In genomic region chr15:3290435-3290834, GRCm38 (mm10) we compare ENCODE assay signal across 25 mouse cellular contexts. TPM values are rescaled to one million over a fixed set of nuclear protein-coding genes. Genes with fewer than 3 reads are reported as not detected.
DNase-seq lines count a peak whose midpoint lies in the region; ATAC-seq and TF ChIP-seq lines count a peak whose summit lies in the region.
"Had no signal": no experiment of that assay in that cellular context is flagged by ENCODE, and none has a peak within 500 bp of the region (broad histone marks: within the 10 kb centered on the region; RNA-seq: fewer than 3 reads in every experiment).

No protein-coding gene starts in this region.

- no peak overlapping the region for H3K4me2 ChIP-seq in midbrain, embryonic 11.5 days
- H3K4me2 ChIP-seq: forebrain, embryonic 15.5 days; heart, embryonic 11.5 days; hindbrain, embryonic 12.5 days; hindbrain, embryonic 15.5 days; intestine, embryonic 15.5 days had no signal

- intact Hi-C loops in left cerebral cortex, adult 2 months (cut with DNase I), result loop anchor here (10.0 kb wide), 2 partner anchors 294 to 734 kb away; partner anchors contain the start of genes Ghr and Oxct1

- H3K9ac ChIP-seq in midbrain, embryonic 11.5 days (ENCODE audit: low read length), result no peak overlapping the region
- H3K9ac ChIP-seq: forebrain, embryonic 15.5 days; hindbrain, embryonic 12.5 days; hindbrain, embryonic 15.5 days; intestine, embryonic 15.5 days had no signal

- 94% methylated on average over 3 of the region's 3 CpGs for WGBS in midbrain, embryonic 11.5 days

- no peaks in the 10 kb centered on the region for H3K9me3 ChIP-seq in midbrain, embryonic 11.5 days (ENCODE audit: control insufficient read depth, low read length)
- H3K9me3 ChIP-seq: forebrain, embryonic 15.5 days; hindbrain, embryonic 12.5 days; hindbrain, embryonic 15.5 days; intestine, embryonic 15.5 days had no signal

- peak; percentile 39 for DNase-seq in A20 (ENCODE audit: low read depth, low spot score)
- peak; percentile 14 for DNase-seq in splenic B cell, adult 2 months (ENCODE audit: low read depth, low spot score)
- no peak for DNase-seq in midbrain, embryonic 11.5 days (ENCODE audit: low spot score, missing footprints)
- no peak for DNase-seq in ovary, postnatal 36 days (ENCODE audit: low spot score)
- no peak for DNase-seq in left cerebral cortex, adult 2 months (ENCODE audit: extremely low spot score in 1 of 2, low spot score in 2 of 2)
- DNase-seq: adrenal gland, postnatal 10 days; adrenal gland, postnatal 36 days; cerebellum, adult 18-20 months; cerebellum, adult 9-10 months; cerebellum, postnatal 25 days; embryo, embryonic 11 days; gastrocnemius, postnatal 25 days; heart, adult 2 months had no signal

- H3K4me1 ChIP-seq in midbrain, embryonic 11.5 days (ENCODE audit: control insufficient read depth, insufficient read depth, low read length), result no peaks in the 10 kb centered on the region
- H3K4me1 ChIP-seq: forebrain, embryonic 15.5 days; hindbrain, embryonic 12.5 days; hindbrain, embryonic 15.5 days; intestine, embryonic 15.5 days had no signal

- H3K27ac ChIP-seq in midbrain, embryonic 11.5 days (ENCODE audit: low read depth, low read length), result no peak overlapping the region
- H3K27ac ChIP-seq in left cerebral cortex, adult 2 months, result no peak overlapping the region
- H3K27ac ChIP-seq: forebrain, embryonic 15.5 days; heart, adult 2 months; hindbrain, embryonic 12.5 days; hindbrain, embryonic 15.5 days; intestine, embryonic 15.5 days had no signal

- no peaks in the 10 kb centered on the region for H3K27me3 ChIP-seq in splenic B cell, adult 2 months (ENCODE audit: control insufficient read depth, insufficient read depth, low read length, poor library complexity, severe bottlenecking)
- H3K27me3 ChIP-seq in midbrain, embryonic 11.5 days (ENCODE audit: control insufficient read depth, insufficient read depth, low read length), result no peaks in the 10 kb centered on the region
- H3K27me3 ChIP-seq: forebrain, embryonic 15.5 days; hindbrain, embryonic 12.5 days; hindbrain, embryonic 15.5 days; intestine, embryonic 15.5 days had no signal

- 0 out of 2 replicates have a peak, but pooled peaks have one; percentile 13 for ATAC-seq in common myeloid progenitor, adult 5-6 weeks (replicated peaks; ENCODE audit: low read depth, poor library complexity, severe bottlenecking)
- peak; percentile 45 for ATAC-seq in megakaryocyte, adult 5-6 weeks (ENCODE audit: poor library complexity, severe bottlenecking)
- no peak for ATAC-seq in midbrain, embryonic 11.5 days (ENCODE audit: low FRiP score)
- ATAC-seq in monocyte, adult 5-6 weeks (replicated peaks; ENCODE audit: insufficient number of reproducible peaks, low FRiP score, low TSS enrichment, poor library complexity, severe bottlenecking), result no peak
- ATAC-seq: CD4-positive, CD25-positive, alpha-beta regulatory T cell, adult 4 months; forebrain, embryonic 15.5 days; intestine, embryonic 15.5 days had no signal

- no peak overlapping the region for H3K4me3 ChIP-seq in midbrain, embryonic 11.5 days (ENCODE audit: low read depth, low read length)
- H3K4me3 ChIP-seq in left cerebral cortex, adult 2 months, result no peak overlapping the region
- H3K4me3 ChIP-seq: forebrain, embryonic 15.5 days; heart, adult 2 months; hindbrain, embryonic 12.5 days; hindbrain, embryonic 15.5 days; intestine, embryonic 15.5 days had no signal

- no peak for TF ChIP-seq CTCF in left cerebral cortex, adult 2 months (IDR thresholded peaks at IDR 0.05)

- H3K36me3 ChIP-seq in splenic B cell, adult 2 months (ENCODE audit: control insufficient read depth, insufficient read depth, low read length, poor library complexity, severe bottlenecking), result no peaks in the 10 kb centered on the region
- H3K36me3 ChIP-seq in midbrain, embryonic 11.5 days (ENCODE audit: control insufficient read depth, insufficient read depth, low read length), result no peaks in the 10 kb centered on the region
- H3K36me3 ChIP-seq: forebrain, embryonic 15.5 days; hindbrain, embryonic 12.5 days; hindbrain, embryonic 15.5 days; intestine, embryonic 15.5 days had no signal

RNA-seq across cellular contexts. Expression of gene Ccdc152, which starts 12.9 kb away (rescaled TPM):
- total RNA-seq in common myeloid progenitor, adult 5-6 weeks (2017), result 0.91 and 1.1 TPM in 2 replicates
- total RNA-seq in megakaryocyte, adult 5-6 weeks (2015), result not detected in 2 replicates
- 0.28 and 0.33 TPM in 2 replicates for total RNA-seq in megakaryocyte, adult 5-6 weeks (2017)
- polyA plus RNA-seq in midbrain, embryonic 11.5 days (2014; fragmentation: Nextera tagmentation; extraction: Ambion mirVana), result 0.16 TPM in 1 of 2 replicates, not detected in the other
- total RNA-seq in monocyte, adult 5-6 weeks (2017), result 1.4 to 10.9 TPM (median 3.4 TPM) in 3 replicates
- total RNA-seq in left cerebral cortex, adult 2 months (2021), result not detected
- total RNA-seq: adrenal gland, postnatal 10 days; adrenal gland, postnatal 36 days; gastrocnemius, postnatal 25 days; heart, adult 2 months had no signal
- polyA plus RNA-seq: C2C12; embryonic facial prominence, embryonic 11.5 days; forebrain, embryonic 11.5 days; forebrain, embryonic 15.5 days; hindbrain, embryonic 12.5 days; hindbrain, embryonic 15.5 days had no signal

RNA-seq across cellular contexts. Expression of gene Selenop, which starts 22.1 kb away (rescaled TPM):
- 103 and 104 TPM in 2 replicates for total RNA-seq in common myeloid progenitor, adult 5-6 weeks (2017)
- total RNA-seq in megakaryocyte, adult 5-6 weeks (2015), result 413 and 446 TPM in 2 replicates
- 238 and 252 TPM in 2 replicates for total RNA-seq in megakaryocyte, adult 5-6 weeks (2017)
- 81.0 and 95.7 TPM in 2 replicates for polyA plus RNA-seq in midbrain, embryonic 11.5 days (2014; fragmentation: Nextera tagmentation; extraction: Ambion mirVana)
- total RNA-seq in monocyte, adult 5-6 weeks (2017), result 257 to 287 TPM (median 259 TPM) in 3 replicates
- total RNA-seq in left cerebral cortex, adult 2 months (2021), result 100 to 1,000 TPM; 284 to 293 TPM

Comparison
In these comparisons a context has a peak if more than half of its experiments do, and no peak if none do; other contexts are left out.
1. DNase-seq: peak in A20 (single experiment) and splenic B cell, adult 2 months (single experiment); none in midbrain, embryonic 11.5 days (single experiment), ovary, postnatal 36 days (single experiment) and left cerebral cortex, adult 2 months (0 of 2).
2. ATAC-seq: peak in common myeloid progenitor, adult 5-6 weeks (single experiment) and megakaryocyte, adult 5-6 weeks (single experiment); none in midbrain, embryonic 11.5 days (single experiment) and monocyte, adult 5-6 weeks (single experiment).